Comparison of ENCODE assay signal across 9 mouse cellular contexts in genomic region chr9:70509906-70510525, GRCm38 (mm10). TPM values are rescaled to one million over a fixed set of nuclear protein-coding genes. Genes with fewer than 3 reads are reported as not detected.
DNase-seq lines count a peak whose midpoint lies in the region.
"Had no signal": no experiment of that assay in that cellular context is flagged by ENCODE, and none has a peak within 500 bp of the region (broad histone marks: within the 10 kb centered on the region; RNA-seq: fewer than 3 reads in every experiment).

No protein-coding gene starts in this region.

- intact Hi-C loops in left cerebral cortex, postnatal 36 days (cut with DNase I): no loop called here

- peak; percentile 11 for DNase-seq in gastrocnemius, postnatal 25 days
- DNase-seq in gastrocnemius, postnatal 4 days (ENCODE audit: low spot score in 2 of 2): no peak
- DNase-seq in urinary bladder, postnatal 25 days (ENCODE audit: low spot score): peak; percentile 12
- DNase-seq in urinary bladder, postnatal 4 days (ENCODE audit: low spot score in 2 of 2): no peak
- DNase-seq in lung, adult 18-20 months: peak; percentile 20 to 27
- no peak for DNase-seq in natural killer cell, adult 2 months (ENCODE audit: low spot score in 2 of 2)
- DNase-seq in cerebellum, postnatal 25 days: no peak
- DNase-seq in left cerebral cortex, postnatal 36 days (ENCODE audit: low spot score in 2 of 2): no peak
- DNase-seq: cerebellum, adult 8-10 months had no signal

RNA-seq across cellular contexts. Expression of gene Rnf111, which starts 6.5 kb away (rescaled TPM):
- 10 to 100 TPM; 12.0 to 12.2 TPM for total RNA-seq in gastrocnemius, postnatal 25 days (2021)
- total RNA-seq in gastrocnemius, postnatal 4 days (2021): 10 to 100 TPM; 24.7 to 26.6 TPM
- 10 to 100 TPM; 36.0 to 45.7 TPM for total RNA-seq in left cerebral cortex, postnatal 36 days (2021)

RNA-seq across cellular contexts. Expression of gene Sltm, which starts 32.5 kb away (rescaled TPM):
- 10 to 100 TPM; 13.7 to 14.8 TPM for total RNA-seq in gastrocnemius, postnatal 25 days (2021)
- total RNA-seq in gastrocnemius, postnatal 4 days (2021): 10 to 100 TPM; 25.4 to 32.1 TPM
- total RNA-seq in left cerebral cortex, postnatal 36 days (2021): 10 to 100 TPM; 37.1 to 59.6 TPM

Comparison
In these comparisons a context has a peak if more than half of its experiments do, and no peak if none do; other contexts are left out.
1. DNase-seq: peak in gastrocnemius, postnatal 25 days (single experiment), urinary bladder, postnatal 25 days (single experiment) and lung, adult 18-20 months (2 of 2); none in gastrocnemius, postnatal 4 days (0 of 2), urinary bladder, postnatal 4 days (0 of 2), natural killer cell, adult 2 months (0 of 2), cerebellum, postnatal 25 days (0 of 2) and left cerebral cortex, postnatal 36 days (0 of 2).